ENCODE assay signal across 14 mouse cellular contexts in genomic region chr1:62422896-62423650, GRCm38 (mm10).
DNase-seq lines count a peak whose midpoint lies in the region; ATAC-seq lines count a peak whose summit lies in the region.
"Had no signal": no experiment of that assay in that cellular context is flagged by ENCODE, and none has a peak within 500 bp of the region (broad histone marks: within the 10 kb centered on the region; RNA-seq: fewer than 3 reads in every experiment).

No protein-coding gene starts in this region.

- DNase-seq in embryo, embryonic 10 days (ENCODE audit: low spot score): peak; percentile 24
- DNase-seq in embryo, embryonic 9.5 days (ENCODE audit: extremely low spot score): no peak
- DNase-seq in retina, postnatal 1 day: peak; percentile 21
- no peak for DNase-seq in retina, embryonic 14.5 days (ENCODE audit: low spot score)
- peak; percentile 69 for DNase-seq in kidney, adult 9 months
- no peak for DNase-seq in urinary bladder, postnatal 36 days (ENCODE audit: low spot score in 2 of 2)
- no peak for DNase-seq in urinary bladder, adult 2 months (ENCODE audit: low spot score)
- DNase-seq: cerebellum, adult 9-10 months; heart, postnatal 36 days; layer of hippocampus, adult 9-11 months; lung, postnatal 10 days; right cerebral cortex, postnatal 4 days; thymus, postnatal 14 days had no signal

- ATAC-seq in megakaryocyte, adult 5-6 weeks (ENCODE audit: poor library complexity, severe bottlenecking): no peak

Comparison
In these comparisons a context has a peak if more than half of its experiments do, and no peak if none do; other contexts are left out.
1. DNase-seq: peak in embryo, embryonic 10 days (single experiment), retina, postnatal 1 day (single experiment) and kidney, adult 9 months (single experiment); none in embryo, embryonic 9.5 days (single experiment), retina, embryonic 14.5 days (single experiment), urinary bladder, postnatal 36 days (0 of 2) and urinary bladder, adult 2 months (single experiment).